Mouse (Mus musculus): Measurements from ENCODE around the gene 4430402I18Rik. TPM values are rescaled to one million over a fixed set of nuclear protein-coding genes. Genes with fewer than 3 reads are reported as not detected.
"Not testable (repeated sequence)": the region's sequence is repeated elsewhere in the genome, so short reads cannot be mapped to it uniquely, and the experiment has no call there.

Gene 4430402I18Rik
- total RNA-seq (2017) = not detected in 2 replicates

- ATAC-seq (replicated peaks; ENCODE audit: low read depth, poor library complexity, severe bottlenecking) = no peak
Measured at GRCm38 (mm10) chr19:28967652-28968051, at the start of gene 4430402I18Rik. 4430402I18Rik (minus strand) TSS chr19:28967800.

DNA sequence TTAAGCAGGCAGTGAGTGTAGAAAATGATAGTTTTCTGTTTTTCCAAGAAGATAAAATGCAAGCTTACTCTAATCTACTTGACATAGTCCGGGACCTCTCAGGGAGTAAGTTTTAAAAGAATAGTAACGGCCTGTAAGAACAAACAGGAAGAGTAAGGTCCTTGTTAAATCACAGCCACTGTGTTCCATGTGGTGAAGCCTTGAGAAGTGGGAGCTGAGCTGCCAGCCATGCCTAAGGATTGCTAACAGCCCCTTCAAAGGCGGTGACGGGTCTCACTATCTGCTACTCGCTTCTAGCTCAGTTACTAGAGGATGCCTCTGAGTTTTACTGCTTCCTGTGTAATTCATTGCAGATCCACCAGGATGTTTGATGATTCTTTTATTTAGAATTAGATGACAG lies 49.2 kb upstream of the 4430402I18Rik start:
- ATAC-seq (replicated peaks; ENCODE audit: low read depth, poor library complexity, severe bottlenecking) = no peak

DNA sequence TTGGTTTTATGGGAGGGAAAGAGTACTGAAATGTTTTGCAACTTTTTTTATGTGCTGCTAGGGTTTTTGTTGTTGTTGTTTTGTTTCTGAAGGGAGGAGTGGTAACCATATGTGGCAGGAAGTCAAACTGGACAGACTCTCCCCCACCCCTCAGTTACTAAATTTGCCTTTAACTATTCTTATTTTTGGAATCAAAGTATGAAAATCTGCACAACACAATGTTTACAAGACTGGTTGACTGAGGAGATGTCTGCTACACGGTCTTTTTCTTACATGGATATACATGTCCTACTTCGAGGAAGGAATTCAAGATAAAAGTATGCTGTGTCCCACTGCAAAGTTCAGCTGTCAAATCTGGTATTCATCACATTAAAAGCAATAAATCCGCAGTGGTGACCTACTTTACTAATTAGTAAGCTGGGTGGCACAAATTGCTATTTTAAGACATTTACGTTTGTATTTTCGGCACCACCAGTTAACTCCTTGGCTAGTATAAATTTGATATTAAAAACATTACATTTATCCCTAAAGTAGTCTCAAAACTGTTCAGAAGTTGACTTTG lies 48.7 kb upstream of the 4430402I18Rik start:
- ATAC-seq (replicated peaks; ENCODE audit: low read depth, poor library complexity, severe bottlenecking) = no peak

DNA sequence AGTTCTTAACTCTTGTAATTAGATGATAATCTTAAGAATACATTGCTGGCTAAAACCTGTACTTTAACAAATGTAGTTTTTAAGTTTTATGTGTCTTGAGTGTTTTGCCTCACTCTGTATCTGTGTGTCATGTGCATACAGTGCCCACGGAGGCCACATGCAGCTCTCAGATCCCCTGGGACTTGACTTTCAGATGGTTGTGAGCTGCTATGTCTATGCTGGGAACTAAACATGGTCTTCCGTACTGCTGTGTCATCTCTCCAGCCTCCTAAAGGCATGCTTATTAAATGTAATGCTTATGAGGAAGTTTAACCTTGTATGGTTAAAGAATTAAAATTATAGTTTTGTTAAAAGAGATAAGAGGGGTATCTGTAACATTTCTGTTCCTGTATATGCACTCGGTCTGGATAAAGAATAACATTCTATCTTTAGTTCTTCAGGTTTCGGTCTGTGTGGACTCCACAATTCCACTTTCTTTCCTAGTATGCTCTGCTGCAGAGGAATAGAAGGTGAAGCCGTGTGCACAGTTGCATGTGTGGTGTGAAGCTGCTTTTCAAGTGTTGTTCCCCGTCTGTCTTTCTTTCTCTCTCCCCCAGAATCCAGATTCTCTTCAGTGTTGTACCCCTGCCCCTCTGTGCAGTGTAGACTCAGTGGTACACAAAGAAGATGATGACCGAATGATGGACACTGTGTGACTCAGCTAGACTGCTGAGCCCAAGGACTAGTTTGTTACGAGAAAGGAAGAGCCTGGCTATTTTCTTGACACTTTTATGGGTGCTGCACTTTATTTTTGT lies 48.0 kb upstream of the 4430402I18Rik start:
- 0 out of 2 replicates have a peak, but pooled peaks have one; percentile 11 for ATAC-seq (replicated peaks; ENCODE audit: low read depth, poor library complexity, severe bottlenecking)

GRCm38 (mm10) chr19:29014466-29015055 lies 47.0 kb upstream of the 4430402I18Rik start:
- no peak for ATAC-seq (replicated peaks; ENCODE audit: low read depth, poor library complexity, severe bottlenecking)

DNA sequence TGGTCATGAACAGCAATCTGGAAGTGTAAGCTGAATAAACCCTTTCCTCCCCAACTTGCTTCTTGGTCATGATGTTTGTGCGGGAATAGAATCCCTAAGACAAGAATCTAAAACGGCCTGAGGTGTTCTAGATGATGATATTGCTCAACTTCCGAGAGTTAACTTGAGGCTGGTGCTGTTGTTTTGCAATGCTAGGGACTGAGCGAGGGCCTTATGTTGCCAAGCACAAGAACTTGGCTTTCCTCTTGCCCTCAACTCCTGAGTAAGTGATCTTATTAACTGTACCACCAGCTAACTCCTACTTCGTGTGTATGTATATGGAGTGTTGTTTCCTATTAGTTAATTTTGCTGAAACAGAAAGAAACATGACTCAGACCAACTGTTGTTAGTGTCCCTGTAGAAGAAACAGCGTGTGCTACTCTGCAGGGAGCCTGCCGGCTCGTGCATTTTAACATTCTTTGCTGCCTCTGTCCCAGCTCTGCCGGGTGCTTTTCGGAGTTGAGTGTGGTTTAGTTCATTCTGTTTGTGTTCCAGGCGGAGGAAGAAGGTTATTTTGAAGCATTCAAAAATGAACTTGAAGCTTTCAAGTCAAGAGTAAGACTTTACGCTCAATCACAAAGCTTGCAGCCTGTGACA lies 43.9 kb upstream of the 4430402I18Rik start:
- ATAC-seq (replicated peaks; ENCODE audit: low read depth, poor library complexity, severe bottlenecking) = no peak

- no peak for ATAC-seq (replicated peaks; ENCODE audit: low read depth, poor library complexity, severe bottlenecking)
Measured at GRCm38 (mm10) chr19:29009046-29009445, 41.4 kb upstream of the 4430402I18Rik start.

GRCm38 (mm10) chr19:29008069-29008706 lies 40.6 kb upstream of the 4430402I18Rik start:
- no peak for ATAC-seq (replicated peaks; ENCODE audit: low read depth, poor library complexity, severe bottlenecking)

- ATAC-seq (replicated peaks; ENCODE audit: low read depth, poor library complexity, severe bottlenecking) = not testable (repeated sequence)
Measured at GRCm38 (mm10) chr19:29000321-29000720, 32.7 kb upstream of the 4430402I18Rik start.

GRCm38 (mm10) chr19:28997976-28998630 lies 30.5 kb upstream of the 4430402I18Rik start:
- no peak for ATAC-seq (replicated peaks; ENCODE audit: low read depth, poor library complexity, severe bottlenecking)

GRCm38 (mm10) chr19:28995366-28995765 lies 27.8 kb upstream of the 4430402I18Rik start:
- ATAC-seq (replicated peaks; ENCODE audit: low read depth, poor library complexity, severe bottlenecking) = no peak

- ATAC-seq (replicated peaks; ENCODE audit: low read depth, poor library complexity, severe bottlenecking) = no peak
Measured at GRCm38 (mm10) chr19:28994870-28995269, 27.3 kb upstream of the 4430402I18Rik start.

DNA sequence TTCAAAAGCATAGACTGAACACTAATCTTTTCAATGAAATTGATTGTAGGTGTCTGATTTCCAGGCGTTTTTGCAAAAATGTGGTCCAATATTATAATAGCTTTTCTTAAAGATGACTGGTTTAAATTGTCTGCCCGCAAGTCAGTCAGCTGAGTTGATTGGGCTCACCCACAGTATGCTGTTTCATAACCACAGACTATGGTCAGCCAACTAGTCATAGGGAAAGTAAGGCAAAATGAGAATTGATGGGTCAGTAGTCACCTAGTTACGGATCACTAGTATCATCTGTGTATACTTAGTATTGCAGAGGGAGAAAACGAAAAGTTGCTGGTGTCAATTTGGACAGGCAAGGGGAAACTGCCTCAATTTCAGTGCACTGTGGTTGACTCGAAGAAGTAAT lies 23.8 kb upstream of the 4430402I18Rik start:
- ATAC-seq (replicated peaks; ENCODE audit: low read depth, poor library complexity, severe bottlenecking) = no peak

DNA sequence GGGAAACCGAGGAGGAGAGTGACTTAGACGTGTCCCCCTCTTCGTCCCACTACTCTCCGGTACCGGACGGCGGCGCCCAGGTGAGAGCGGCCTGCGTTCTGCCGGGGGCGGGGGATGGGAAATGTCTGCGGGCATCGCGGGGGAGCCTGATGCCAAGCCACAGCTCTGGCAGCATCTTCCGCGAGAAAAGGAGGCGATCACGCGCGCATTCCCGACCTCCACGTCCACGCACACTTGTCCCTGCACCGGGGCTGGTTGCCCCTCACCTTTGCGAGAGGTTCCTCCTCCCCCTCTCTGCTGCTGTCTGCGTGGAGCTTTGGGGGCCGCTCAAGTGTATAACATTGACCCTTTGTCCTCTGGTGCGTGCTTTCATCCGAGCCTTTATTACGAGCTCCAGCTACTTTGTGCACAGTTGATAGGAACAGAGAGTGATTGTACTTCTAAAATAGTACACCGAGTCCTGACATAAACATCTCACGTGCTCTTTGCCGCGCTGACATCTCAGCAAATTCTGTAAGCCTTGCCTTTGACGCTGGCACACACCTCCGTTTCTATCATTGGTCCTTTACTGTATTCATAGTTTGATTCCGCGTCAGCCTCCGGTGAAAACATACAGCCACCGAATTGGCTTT lies 23.1 kb upstream of the 4430402I18Rik start:
- peak; percentile 20; the same call in 1 of the 2 replicates for ATAC-seq (replicated peaks; ENCODE audit: low read depth, poor library complexity, severe bottlenecking)

DNA sequence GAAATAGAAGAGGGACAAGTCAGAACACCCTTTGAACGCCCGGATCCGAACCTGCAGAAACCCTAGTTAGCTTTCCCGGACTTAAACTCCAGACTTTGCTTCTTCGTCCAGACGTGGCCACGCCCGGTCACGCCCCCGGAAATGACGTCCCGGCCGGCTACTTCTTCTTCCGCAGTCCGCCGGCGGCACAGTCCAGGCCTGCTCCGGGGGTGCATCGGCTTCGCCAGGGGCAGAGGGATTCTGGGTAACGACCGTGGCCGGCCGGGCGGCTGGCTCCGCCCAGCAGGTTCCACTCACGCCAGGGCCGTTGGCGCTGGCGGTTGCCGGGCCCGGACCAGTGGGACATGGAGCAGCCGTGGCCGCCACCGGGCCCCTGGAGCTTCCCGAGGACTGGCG lies 22.6 kb upstream of the 4430402I18Rik start, which contains the start of gene Cdc37l1:
Gene Cdc37l1 (plus strand): TSS at position 159 of the 396 bp plus-strand sequence.
- peak; percentile 92 for ATAC-seq (replicated peaks; ENCODE audit: low read depth, poor library complexity, severe bottlenecking)

DNA sequence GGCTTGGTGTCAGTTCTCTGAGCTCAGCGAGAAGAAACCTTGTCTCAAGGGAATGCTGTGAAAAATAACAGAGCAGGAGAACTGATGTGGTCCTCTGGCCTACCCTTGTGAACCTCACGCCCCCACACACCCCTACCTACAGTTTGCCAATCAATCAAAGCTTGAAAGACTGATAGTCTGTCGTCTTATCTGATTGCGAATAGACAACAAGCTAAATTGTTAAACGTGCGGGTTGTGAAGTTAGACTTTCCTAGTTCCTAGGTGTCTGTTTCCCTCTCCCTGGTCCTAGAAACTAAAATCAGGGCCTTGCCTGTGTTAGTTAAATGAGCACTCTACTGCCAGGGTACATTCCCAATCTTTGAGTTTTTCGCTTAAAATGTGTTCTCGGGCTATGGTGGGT lies 21.9 kb upstream of the 4430402I18Rik start:
- no peak for ATAC-seq (replicated peaks; ENCODE audit: low read depth, poor library complexity, severe bottlenecking)

GRCm38 (mm10) chr19:28982617-28983016 lies 15.0 kb upstream of the 4430402I18Rik start:
- no peak for ATAC-seq (replicated peaks; ENCODE audit: low read depth, poor library complexity, severe bottlenecking)

- ATAC-seq (replicated peaks; ENCODE audit: low read depth, poor library complexity, severe bottlenecking) = peak; percentile 95
Measured at GRCm38 (mm10) chr19:28974862-28975611, 7.4 kb upstream of the 4430402I18Rik start.
